9 mouse cellular contexts compared by ENCODE assay signal in the genomic region with DNA sequence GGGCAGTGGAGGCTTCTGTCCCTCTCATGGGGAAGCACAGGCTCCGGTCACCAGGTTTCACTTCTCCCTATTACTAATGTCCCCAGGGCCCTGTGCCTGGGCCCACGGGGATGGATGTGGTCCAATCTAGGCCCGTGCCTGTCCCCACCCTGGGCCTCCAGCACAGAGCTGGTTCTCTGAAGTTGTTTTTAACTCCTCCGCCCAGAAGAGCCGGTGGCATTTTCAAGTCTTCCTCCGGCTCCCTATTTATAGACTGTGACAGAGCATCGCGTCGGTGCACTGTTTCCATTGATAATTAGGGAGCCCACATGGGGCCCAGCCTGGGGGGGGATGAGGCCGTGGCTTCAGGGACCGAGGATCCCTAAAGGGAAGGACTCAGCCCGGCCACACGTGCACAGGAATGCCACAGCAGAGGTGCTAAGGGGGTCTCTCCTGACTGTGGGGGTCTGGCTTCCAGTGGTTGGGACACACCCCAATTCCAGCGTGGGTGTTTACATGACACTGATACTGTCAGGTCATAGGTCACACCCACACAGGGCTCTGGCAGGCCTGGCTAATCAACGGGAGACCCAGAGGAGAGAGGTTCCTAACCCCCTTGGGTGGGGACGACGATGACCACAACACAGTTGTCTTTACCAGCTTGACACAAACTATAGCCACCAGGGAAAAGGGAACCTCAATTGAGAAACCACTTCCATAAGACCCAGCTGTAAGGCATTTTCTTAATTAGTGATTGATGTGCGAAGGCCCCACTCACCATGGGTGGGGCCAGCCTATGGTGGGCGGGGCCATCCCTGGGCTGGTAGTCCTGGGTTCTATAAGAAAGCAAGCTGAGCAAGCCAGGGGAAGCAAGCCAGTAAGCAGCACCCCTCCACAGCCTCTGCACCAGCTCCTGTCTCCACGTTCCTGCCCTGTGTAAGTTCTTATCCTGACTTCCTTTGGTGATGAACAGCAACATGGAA. TPM values are rescaled to one million over a fixed set of nuclear protein-coding genes. Genes with fewer than 3 reads are reported as not detected.
DNase-seq lines count a peak whose midpoint lies in the region; ATAC-seq and TF ChIP-seq lines count a peak whose summit lies in the region.
"Had no signal": no experiment of that assay in that cellular context is flagged by ENCODE, and none has a peak within 500 bp of the region (broad histone marks: within the 10 kb centered on the region; RNA-seq: fewer than 3 reads in every experiment).

No protein-coding gene starts in this region.

- no peak overlapping the region for H3K9ac ChIP-seq in limb, embryonic 15.5 days
- H3K9ac ChIP-seq in stomach, postnatal 0 days (ENCODE audit: low read length), result peak overlapping the region; percentile 31; the same call in 1 of the 2 replicates

- no peak for ATAC-seq in limb, embryonic 15.5 days (ENCODE audit: insufficient number of reproducible peaks, low FRiP score, low TSS enrichment, low read depth)
- ATAC-seq in stomach, postnatal 0 days (ENCODE audit: low FRiP score, low TSS enrichment), result no peak; the same call in 1 of the 2 replicates

- H3K4me2 ChIP-seq in limb, embryonic 15.5 days, result no peak overlapping the region
- no peak overlapping the region for H3K4me2 ChIP-seq in stomach, postnatal 0 days (replicated peaks; ENCODE audit: low read depth)

- H3K9me3 ChIP-seq in limb, embryonic 15.5 days, result no peaks in the 10 kb centered on the region
- H3K9me3 ChIP-seq in stomach, postnatal 0 days (ENCODE audit: control insufficient read depth, low read length), result no peaks in the 10 kb centered on the region

- peaks cover 46% of the 10 kb centered on the region for H3K4me1 ChIP-seq in limb, embryonic 15.5 days
- 0 out of 2 replicates have a peak, but pooled peaks cover 5% of the 10 kb centered on the region for H3K4me1 ChIP-seq in stomach, postnatal 0 days (replicated peaks; ENCODE audit: control insufficient read depth, insufficient read depth)

- H3K27me3 ChIP-seq in limb, embryonic 15.5 days, result no peaks in the 10 kb centered on the region
- H3K27me3 ChIP-seq in stomach, postnatal 0 days (ENCODE audit: control insufficient read depth, insufficient read depth, low read length), result no peaks in the 10 kb centered on the region

- no peak overlapping the region for H3K4me3 ChIP-seq in limb, embryonic 15.5 days
- no peak overlapping the region for H3K4me3 ChIP-seq in stomach, postnatal 0 days (ENCODE audit: low read depth, low read length)

- H3K27ac ChIP-seq in limb, embryonic 15.5 days, result peak overlapping the region; percentile 72
- peak overlapping the region; percentile 73 for H3K27ac ChIP-seq in stomach, postnatal 0 days (replicated peaks)

- WGBS in limb, embryonic 15.5 days, result 28% methylated on average over 20 of the region's 20 CpGs
- WGBS in stomach, postnatal 0 days, result 35% methylated on average over 20 of the region's 20 CpGs

- no peak for TF ChIP-seq CTCF in stomach, postnatal 0 days (IDR thresholded peaks at IDR 0.05; ENCODE audit: low read depth)

- no peak for TF ChIP-seq EP300 in stomach, postnatal 0 days (optimal IDR thresholded peaks at IDR 0.05)

- no peaks in the 10 kb centered on the region for H3K36me3 ChIP-seq in limb, embryonic 15.5 days
- H3K36me3 ChIP-seq in stomach, postnatal 0 days (ENCODE audit: control insufficient read depth, insufficient read depth, low read length), result no peaks in the 10 kb centered on the region

- DNase-seq in frontal cortex, postnatal 36 days (ENCODE audit: low spot score in 2 of 2), result peak; percentile 48 to 62
- no peak for DNase-seq in frontal cortex, postnatal 10 days (ENCODE audit: low spot score in 2 of 2)
- DNase-seq in 416B (ENCODE audit: low read depth), result peak; percentile 63
- peak; percentile 72 for DNase-seq in gastrocnemius, postnatal 25 days
- DNase-seq in stomach, postnatal 0 days (ENCODE audit: low spot score), result no peak
- DNase-seq in thymus, postnatal 4 days, result no peak
- DNase-seq in adipocyte (ENCODE audit: low spot score), result no peak

RNA-seq across cellular contexts. Expression of a gene that starts 33.2 kb away (rescaled TPM):
- 1 to 10 TPM in 1 of 2 experiments, under 1 TPM in 1; 0.62 to 1.5 TPM for total RNA-seq in gastrocnemius, postnatal 25 days (2021)
- polyA plus RNA-seq in limb, embryonic 15.5 days (2015; fragmentation: Nextera tagmentation; extraction: Ambion mirVana), result 1.0 and 1.8 TPM in 2 replicates
- polyA plus RNA-seq in stomach, postnatal 0 days (2015; fragmentation: Nextera tagmentation; extraction: Ambion mirVana), result 0.52 and 0.64 TPM in 2 replicates
- polyA plus RNA-seq: C2C12 had no signal

RNA-seq across cellular contexts. Expression of a gene that starts 44.6 kb away (rescaled TPM):
- total RNA-seq in gastrocnemius, postnatal 25 days (2021), result not detected
- polyA plus RNA-seq in limb, embryonic 15.5 days (2015; fragmentation: Nextera tagmentation; extraction: Ambion mirVana), result not detected in 2 replicates
- polyA plus RNA-seq in stomach, postnatal 0 days (2015; fragmentation: Nextera tagmentation; extraction: Ambion mirVana), result not detected in 2 replicates
- polyA plus RNA-seq: C2C12 had no signal

Comparison
In these comparisons a context has a peak if more than half of its experiments do, and no peak if none do; other contexts are left out.
1. DNase-seq: peak in frontal cortex, postnatal 36 days (2 of 2), 416B (single experiment) and gastrocnemius, postnatal 25 days (single experiment); none in frontal cortex, postnatal 10 days (0 of 2), stomach, postnatal 0 days (single experiment), thymus, postnatal 4 days (single experiment) and adipocyte (single experiment).